Mouse (Mus musculus) Muller cell, postnatal 12 days (primary cell): ENCODE results near the gene BC067074.
A peak's percentile ranks its signal among the peaks of the same experiment; 100 is the strongest.
"Not testable (repeated sequence)": the region's sequence is repeated elsewhere in the genome, so short reads cannot be mapped to it uniquely, and the experiment has no call there.

ENCODE experiments used
- DNase-seq: peaks from one replicate; pipeline ENCODE4 v3.0.0-alpha.2; 2015; ENCODE audit errors: inconsistent ontology term

BC067074 gene

GRCm38 (mm10) chr13:113292975-113293706 is at the start of gene BC067074:
Gene BC067074 (plus strand): TSS chr13:113293159.
- DNase-seq, result peak; percentile 46

- DNase-seq, result no peak
These were observed 47.9 kb upstream of the BC067074 start for GRCm38 (mm10) chr13:113245025-113245424.

GRCm38 (mm10) chr13:113252580-113252979 is 40.4 kb upstream of the BC067074 start:
- not testable (repeated sequence) for DNase-seq

- DNase-seq, result peak; percentile 64
These were observed 36.2 kb upstream of the BC067074 start for GRCm38 (mm10) chr13:113256766-113257165.

GRCm38 (mm10) chr13:113257190-113257589 is 35.8 kb upstream of the BC067074 start:
- no peak for DNase-seq

GRCm38 (mm10) chr13:113259237-113259636 is 33.7 kb upstream of the BC067074 start:
- DNase-seq, result peak; percentile 16

GRCm38 (mm10) chr13:113262822-113263221 is 30.1 kb upstream of the BC067074 start:
- DNase-seq, result peak; percentile 82

GRCm38 (mm10) chr13:113265257-113265656 is 27.7 kb upstream of the BC067074 start:
- peak; percentile 58 for DNase-seq

- DNase-seq, result peak; percentile 50
These were observed 26.4 kb upstream of the BC067074 start for GRCm38 (mm10) chr13:113266495-113266951.

- DNase-seq, result no peak
These were observed 25.8 kb upstream of the BC067074 start for GRCm38 (mm10) chr13:113267204-113267603.

GRCm38 (mm10) chr13:113269777-113270776 is 22.9 kb upstream of the BC067074 start:
- peak; percentile 73 for DNase-seq

- DNase-seq, result no peak
These were observed 21.8 kb upstream of the BC067074 start for GRCm38 (mm10) chr13:113271189-113271588.

GRCm38 (mm10) chr13:113287141-113287540 is 5.8 kb upstream of the BC067074 start:
- no peak for DNase-seq

- DNase-seq, result no peak
These were observed 4.5 kb upstream of the BC067074 start for GRCm38 (mm10) chr13:113288210-113289197.

- no peak for DNase-seq
These were observed 3.2 kb upstream of the BC067074 start for GRCm38 (mm10) chr13:113289760-113290159.

GRCm38 (mm10) chr13:113292001-113292400 is 958 bp upstream of the BC067074 start:
- DNase-seq, result no peak

- DNase-seq, result no peak
These were observed 911 bp downstream of the BC067074 start for GRCm38 (mm10) chr13:113293707-113294432.

- no peak for DNase-seq
These were observed 3.0 kb downstream of the BC067074 start for GRCm38 (mm10) chr13:113295817-113296485.

- DNase-seq, result no peak
These were observed 13.6 kb downstream of the BC067074 start for GRCm38 (mm10) chr13:113306581-113306980.

GRCm38 (mm10) chr13:113319588-113319987 is 26.6 kb downstream of the BC067074 start:
- DNase-seq, result no peak
